8 mouse cellular contexts compared by ENCODE assay signal in the genomic region with DNA sequence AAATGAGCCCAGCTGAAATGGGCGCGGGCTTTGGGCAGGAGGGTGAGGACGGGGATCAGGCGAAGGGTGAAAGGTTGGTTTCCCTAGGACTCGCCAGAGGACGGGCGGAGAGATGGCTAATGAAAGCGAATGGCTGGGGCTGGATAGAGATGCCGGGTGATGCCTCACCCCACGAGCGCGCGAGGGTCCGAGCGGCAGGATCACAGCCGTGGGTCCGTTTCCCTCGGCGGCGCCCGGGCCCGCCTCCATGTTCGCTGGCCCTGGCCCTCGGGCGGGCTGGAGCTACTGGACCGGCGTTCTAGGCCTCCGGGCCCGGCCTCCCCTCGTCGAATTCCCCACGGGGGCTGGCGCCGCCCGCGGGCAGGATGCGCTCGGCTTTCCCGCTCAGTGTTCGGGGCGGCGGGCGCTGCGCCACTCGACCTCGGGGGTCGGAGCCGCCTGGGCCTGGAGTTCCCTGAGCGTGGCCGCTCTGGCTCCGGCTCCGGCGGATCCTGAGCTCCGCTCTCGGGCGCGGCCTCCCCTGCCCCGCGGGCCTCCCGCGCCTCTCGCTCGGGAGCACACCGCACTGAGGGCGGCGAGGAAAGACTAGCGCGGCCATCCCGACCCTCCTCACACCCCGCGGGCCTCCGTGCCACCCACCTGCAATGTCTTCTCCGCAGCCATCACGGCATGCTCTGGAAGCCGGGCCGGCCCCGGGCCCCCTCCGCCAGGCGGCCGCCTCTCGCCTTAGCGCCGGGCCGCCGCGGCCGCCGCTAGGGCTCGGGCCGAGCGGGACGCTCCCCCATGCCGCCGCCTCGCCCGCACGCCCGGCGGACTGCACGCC. TPM values are rescaled to one million over a fixed set of nuclear protein-coding genes. Genes with fewer than 3 reads are reported as not detected.
DNase-seq lines count a peak whose midpoint lies in the region; ATAC-seq and TF ChIP-seq lines count a peak whose summit lies in the region.

Zc3h12c (minus strand) TSS at position 710 of the 823 bp plus-strand sequence.

- H3K4me1 ChIP-seq in hindbrain, embryonic 14.5 days (replicated peaks; ENCODE audit: control insufficient read depth, insufficient read depth, low read length), result peaks cover 28% of the 10 kb centered on the region

- peak; percentile 75 for DNase-seq in ZHBTc4 (ENCODE audit: low read depth, low spot score)
- peak; percentile 80 to 84 for DNase-seq in cerebellum, postnatal 25 days
- DNase-seq in gastrocnemius, adult 18-20 months (ENCODE audit: low spot score), result peak; percentile 65
- DNase-seq in hindbrain, embryonic 14.5 days (ENCODE audit: low spot score), result peak; percentile 60
- peak; percentile 50 to 63 for DNase-seq in left cerebral cortex, adult 2 months (ENCODE audit: extremely low spot score in 1 of 2, low spot score in 2 of 2)
- DNase-seq in lung, postnatal 4 days, result peak; percentile 75 to 82
- DNase-seq in right cerebral cortex, adult 2 months (ENCODE audit: low spot score in 2 of 2), result peak; percentile 39 to 62
- DNase-seq in urinary bladder, postnatal 36 days (ENCODE audit: low spot score in 2 of 2), result peak; percentile 56 to 63

- H3K9ac ChIP-seq in hindbrain, embryonic 14.5 days, result peak within 1 kb of the TSS; percentile 99

- no peaks in the 10 kb centered on the region for H3K9me3 ChIP-seq in hindbrain, embryonic 14.5 days (ENCODE audit: control insufficient read depth, low read length)

- under 1% methylated on average over 87 of the region's 100 CpGs for WGBS in hindbrain, embryonic 14.5 days

- intact Hi-C loops in left cerebral cortex, adult 2 months (cut with DNase I), result loop anchor here (2.0 to 10.0 kb wide), 4 partner anchors 37 to 121 kb away; partner anchors contain the start of gene Rdx

- TF ChIP-seq CTCF in left cerebral cortex, adult 2 months (IDR thresholded peaks at IDR 0.05), result no peak

- peak within 1 kb of the TSS; percentile 99 for H3K27ac ChIP-seq in hindbrain, embryonic 14.5 days
- peak within 1 kb of the TSS; percentile 94 for H3K27ac ChIP-seq in left cerebral cortex, adult 2 months

- peak within 1 kb of the TSS; percentile 60 for H3K4me2 ChIP-seq in hindbrain, embryonic 14.5 days (replicated peaks)

- peak within 1 kb of the TSS; percentile 91 for H3K4me3 ChIP-seq in hindbrain, embryonic 14.5 days (replicated peaks; ENCODE audit: low read length)
- H3K4me3 ChIP-seq in left cerebral cortex, adult 2 months, result peak within 1 kb of the TSS; percentile 92

- no peaks in the 10 kb centered on the region for H3K36me3 ChIP-seq in hindbrain, embryonic 14.5 days (replicated peaks; ENCODE audit: control insufficient read depth, insufficient read depth)

- no peaks in the 10 kb centered on the region for H3K27me3 ChIP-seq in hindbrain, embryonic 14.5 days (ENCODE audit: control insufficient read depth, insufficient read depth, low read length)

- ATAC-seq in hindbrain, embryonic 14.5 days (ENCODE audit: low FRiP score), result peak; percentile 82

RNA-seq across cellular contexts. Expression of gene Zc3h12c, which starts in this region (rescaled TPM):
- total RNA-seq in gastrocnemius, adult 18-20 months (2021), result 10 to 100 TPM in 1 of 2 experiments, 1 to 10 TPM in 1; 9.8 to 10.6 TPM
- polyA plus RNA-seq in hindbrain, embryonic 14.5 days (2014; fragmentation: Nextera tagmentation; extraction: Ambion mirVana), result 7.1 and 7.2 TPM in 2 replicates
- 10 to 100 TPM; 15.1 to 16.2 TPM for total RNA-seq in left cerebral cortex, adult 2 months (2021)

Comparison
In these comparisons a context has a peak if more than half of its experiments do, and no peak if none do; other contexts are left out.
1. Peak in every context shown above with its lines: DNase-seq, ATAC-seq, H3K4me3 ChIP-seq and H3K27ac ChIP-seq.